Mouse (Mus musculus): ENCODE data around the gene Dennd2a.

DNA sequence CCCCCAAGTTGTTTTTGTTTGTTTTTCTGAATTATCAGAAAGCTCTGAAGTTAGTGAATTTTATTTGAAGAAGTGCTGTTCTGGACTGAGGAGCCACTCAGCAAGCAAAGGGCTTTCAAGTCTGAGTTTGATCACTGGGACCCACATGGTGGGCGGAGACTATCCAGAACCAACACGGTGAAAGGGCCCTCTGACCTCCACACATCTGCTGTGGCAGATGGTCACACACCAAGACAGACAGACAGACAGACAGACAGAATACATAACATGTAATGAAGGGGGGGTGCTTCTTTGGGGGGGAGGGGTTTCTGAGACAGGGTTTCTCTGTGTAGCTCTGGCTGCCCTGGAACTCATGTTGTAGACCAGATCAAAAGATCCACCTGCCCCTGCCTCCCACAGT, 17.1 kb downstream of the Dennd2a start:
- no peak for TF ChIP-seq CTCF (IDR thresholded peaks at IDR 0.05; ENCODE audit: low read depth)
- TF ChIP-seq EP300 (optimal IDR thresholded peaks at IDR 0.05): no peak
